Mouse (Mus musculus) thymus, adult 2 months (tissue): ENCODE results near the gene Igsf21. TPM values are rescaled to one million over a fixed set of nuclear protein-coding genes. Genes with fewer than 3 reads are reported as not detected.

Experiments used
- DNase-seq: peaks from one replicate; pipeline ENCODE4 v3.0.0; 2021
- H3K27ac ChIP-seq: fragments of 200-500 bp; 2 replicates; pipeline ENCODE4 v1.5.1; 2012; ENCODE audit warnings: low read length, control low read depth; ENCODE audit not compliant: control insufficient read depth, insufficient read depth
- H3K27me3 ChIP-seq: fragments of 200-500 bp; 2 replicates; pipeline ENCODE4 v1.6.1; 2012; ENCODE audit warnings: mild to moderate bottlenecking, low read length, moderate library complexity, mixed read lengths; ENCODE audit not compliant: control insufficient read depth, insufficient read depth
- H3K36me3 ChIP-seq: fragments of 200-500 bp; 2 replicates; pipeline ENCODE4 v1.6.1; 2012; ENCODE audit warnings: mild to moderate bottlenecking, low read length, moderate library complexity; ENCODE audit not compliant: control insufficient read depth, insufficient read depth
- H3K4me1 ChIP-seq: fragments of 200-500 bp; replicated peaks from 2 replicates; pipeline ENCODE4 v1.6.1; 2012; ENCODE audit warnings: low read length; ENCODE audit not compliant: control insufficient read depth, insufficient read depth
- H3K4me3 ChIP-seq: fragments of 200-500 bp; 2 replicates; pipeline ENCODE4 v1.5.1; 2012; ENCODE audit warnings: mild to moderate bottlenecking, low read length, control low read depth, moderate library complexity; ENCODE audit not compliant: control insufficient read depth, insufficient read depth
- CTCF ChIP-seq: fragments of 200-500 bp; IDR thresholded peaks from 2 replicates; pipeline ENCODE4 v1.5.1; 2012; ENCODE audit warnings: mild to moderate bottlenecking, control low read depth, low read length, moderate library complexity, borderline replicate concordance; ENCODE audit not compliant: control insufficient read depth, poor library complexity, insufficient read depth; ENCODE audit errors: extremely low read depth
- POLR2A ChIP-seq: fragments of 200-500 bp; IDR thresholded peaks from 2 replicates; pipeline ENCODE4 v1.6.1; 2012; ENCODE audit warnings: mild to moderate bottlenecking, low read length, control low read depth, moderate library complexity; ENCODE audit not compliant: control insufficient read depth, poor library complexity, insufficient read depth; ENCODE audit errors: extremely low read depth
- WGBS: fragments of 180-500 bp; shearing (Covaris S2); methylation state at CpG from one replicate; pipeline ENCODE4 v1.1.7; 2018; 5-methylcytosine and 5-hydroxymethylcytosine counted together
- polyA plus RNA-seq: library from polyadenylated mRNA; depleted of rRNA; stranded (reverse); fragments of >200 nt; gene quantifications from 2 replicates; pipeline ENCODE4 v1.2.3, GENCODE M21; 2012

The Igsf21 gene
- polyA plus RNA-seq, 1 experiment: 1.0 TPM

DNA sequence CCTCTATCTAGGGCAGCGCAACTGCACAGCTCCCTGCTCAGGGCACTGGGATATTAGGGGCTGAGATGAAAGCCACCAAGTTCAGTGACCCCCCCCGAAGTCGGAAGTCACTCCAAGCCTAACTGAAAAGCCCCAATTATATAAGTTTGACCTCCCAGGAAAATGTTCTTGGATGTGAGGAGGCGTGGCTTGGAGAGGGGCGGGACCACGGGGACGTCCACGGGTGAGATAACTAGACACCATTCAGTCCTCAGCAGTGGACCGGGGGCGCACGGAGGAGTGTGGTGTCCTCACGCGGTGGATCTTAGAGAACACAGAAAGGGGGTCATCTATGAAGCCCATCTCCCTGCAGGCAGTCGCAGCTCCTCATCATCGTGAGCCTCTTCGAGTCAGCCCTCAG, 3.4 kb downstream of the Igsf21 start:
- WGBS: 18% methylated on average over 16 of the region's 16 CpGs
- H3K4me3 ChIP-seq: no peak overlapping the region
- peaks cover 8% of the 10 kb centered on the region; the same call in 1 of the 2 replicates for H3K27me3 ChIP-seq
- TF ChIP-seq POLR2A: no peak
- TF ChIP-seq CTCF: no peak
- no peaks in the 10 kb centered on the region for H3K36me3 ChIP-seq
- H3K27ac ChIP-seq: no peak overlapping the region
- H3K4me1 ChIP-seq: no peaks in the 10 kb centered on the region
- no peak for DNase-seq

- H3K27me3 ChIP-seq: peaks cover 8% of the 10 kb centered on the region; the same call in 1 of the 2 replicates
- WGBS: 60% methylated on average over 1 of the region's 1 CpGs
- H3K36me3 ChIP-seq: no peaks in the 10 kb centered on the region
- no peaks in the 10 kb centered on the region for H3K4me1 ChIP-seq
- TF ChIP-seq CTCF (no peak), POLR2A (no peak)
- no peak for DNase-seq
- H3K4me3 ChIP-seq: no peak overlapping the region
- H3K27ac ChIP-seq: no peak overlapping the region
Observed at GRCm38 (mm10) chr4:140242291-140242690, 4.3 kb downstream of the Igsf21 start.

GRCm38 (mm10) chr4:140237305-140237741, 9.3 kb downstream of the Igsf21 start:
- TF ChIP-seq POLR2A (no peak), CTCF (no peak)
- Histone ChIP-seq H3K27me3 (no peaks in the 10 kb centered on the region), H3K4me3 (no peak overlapping the region), H3K4me1 (no peaks in the 10 kb centered on the region), H3K27ac (no peak overlapping the region), H3K36me3 (no peaks in the 10 kb centered on the region)
- no peak for DNase-seq
- 36% methylated on average over 10 of the region's 10 CpGs for WGBS

DNA sequence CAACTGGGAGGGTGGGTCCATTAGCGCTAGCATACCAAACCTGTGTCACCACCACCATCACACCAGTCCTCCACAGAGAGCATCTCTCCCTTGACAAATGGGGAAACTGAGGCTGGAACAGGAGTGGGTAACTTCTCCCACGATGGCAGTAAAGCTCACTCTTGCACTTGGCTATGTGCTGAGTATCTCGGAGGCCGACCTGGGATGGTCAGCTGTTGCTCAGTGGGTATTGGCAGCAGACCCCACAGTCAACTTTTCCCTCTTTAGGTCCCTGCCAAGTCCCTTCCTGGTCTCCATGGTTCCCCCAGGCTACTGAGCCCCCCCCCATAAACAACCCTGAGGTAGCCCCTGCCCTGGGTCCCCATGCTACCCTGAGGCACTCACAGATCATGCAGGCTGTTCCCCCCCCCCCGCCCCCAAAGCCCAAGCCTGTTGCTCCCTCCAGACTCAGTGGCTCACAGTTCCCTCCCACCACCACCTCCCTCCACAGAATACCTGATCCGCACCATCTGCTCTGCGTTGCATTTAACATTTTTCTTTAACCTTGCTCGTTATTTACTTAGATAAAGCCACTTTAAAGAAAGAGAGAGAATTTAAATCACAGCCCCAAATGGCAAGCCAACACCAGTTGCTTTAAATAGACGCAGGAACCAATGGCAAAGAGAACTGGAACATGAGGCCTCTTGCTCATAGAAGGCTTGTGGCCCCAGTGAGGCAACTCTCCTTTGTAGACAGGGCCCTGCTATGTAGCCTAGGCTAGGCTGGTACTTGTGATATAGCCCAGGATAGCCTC, 11.0 kb downstream of the Igsf21 start:
- DNase-seq: no peak
- H3K27me3 ChIP-seq: no peaks in the 10 kb centered on the region
- H3K27ac ChIP-seq: no peak overlapping the region
- no peaks in the 10 kb centered on the region for H3K4me1 ChIP-seq
- H3K36me3 ChIP-seq: no peaks in the 10 kb centered on the region
- WGBS: 79% methylated on average over 9 of the region's 9 CpGs
- TF ChIP-seq POLR2A: no peak
- H3K4me3 ChIP-seq: no peak overlapping the region

DNA sequence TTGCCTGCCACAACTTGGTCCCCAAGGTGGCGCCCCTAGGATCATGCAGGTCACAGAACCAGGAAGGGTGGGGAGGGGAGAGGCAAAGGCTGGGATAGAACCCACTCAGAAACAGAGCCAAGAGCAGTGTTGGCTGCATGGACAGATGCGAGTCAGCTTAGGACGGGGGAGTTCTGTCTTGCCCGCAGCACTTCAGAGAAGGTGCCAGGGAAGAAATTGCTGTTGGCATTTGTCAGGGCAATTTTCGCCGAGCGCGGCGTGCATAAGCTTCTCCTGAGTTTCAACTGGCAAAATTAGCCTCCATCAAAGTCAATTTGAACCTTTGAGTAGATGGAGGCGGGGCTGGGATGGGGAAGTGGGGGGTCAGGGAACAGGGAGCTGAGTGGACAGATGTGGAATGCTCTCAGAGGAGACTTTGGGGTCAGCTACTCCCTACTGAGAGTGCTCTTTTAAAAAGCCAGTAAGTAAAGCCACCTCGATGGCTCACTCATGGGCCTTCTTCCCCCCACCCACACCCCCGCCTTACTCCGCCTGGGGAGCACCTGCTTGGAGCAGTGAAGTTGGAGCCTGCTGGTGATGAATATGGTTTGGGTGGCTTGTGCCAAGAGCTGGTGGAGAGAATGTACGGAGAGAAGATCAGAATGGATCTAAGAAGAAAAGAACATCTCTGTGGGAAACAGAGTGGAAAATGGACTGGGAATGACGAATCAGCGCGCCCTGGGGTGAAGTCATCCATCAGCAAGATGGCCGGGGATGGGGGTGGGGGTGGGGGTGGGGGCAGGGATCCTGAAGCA, 12.0 kb downstream of the Igsf21 start:
- H3K27me3 ChIP-seq: no peaks in the 10 kb centered on the region
- H3K27ac ChIP-seq: no peak overlapping the region
- no peaks in the 10 kb centered on the region for H3K36me3 ChIP-seq
- DNase-seq: no peak
- TF ChIP-seq POLR2A (no peak), CTCF (no peak)
- no peak overlapping the region for H3K4me3 ChIP-seq
- WGBS: 90% methylated on average over 18 of the region's 18 CpGs
- no peaks in the 10 kb centered on the region for H3K4me1 ChIP-seq

GRCm38 (mm10) chr4:140227837-140228236, 18.7 kb downstream of the Igsf21 start:
- TF ChIP-seq CTCF: no peak
- no peak for TF ChIP-seq POLR2A
- no peaks in the 10 kb centered on the region for H3K27me3 ChIP-seq
- no peak overlapping the region for H3K4me3 ChIP-seq
- no peak for DNase-seq
- WGBS: 81% methylated on average over 7 of the region's 7 CpGs
- no peak overlapping the region for H3K27ac ChIP-seq
- H3K36me3 ChIP-seq: no peaks in the 10 kb centered on the region
- no peaks in the 10 kb centered on the region for H3K4me1 ChIP-seq

DNA sequence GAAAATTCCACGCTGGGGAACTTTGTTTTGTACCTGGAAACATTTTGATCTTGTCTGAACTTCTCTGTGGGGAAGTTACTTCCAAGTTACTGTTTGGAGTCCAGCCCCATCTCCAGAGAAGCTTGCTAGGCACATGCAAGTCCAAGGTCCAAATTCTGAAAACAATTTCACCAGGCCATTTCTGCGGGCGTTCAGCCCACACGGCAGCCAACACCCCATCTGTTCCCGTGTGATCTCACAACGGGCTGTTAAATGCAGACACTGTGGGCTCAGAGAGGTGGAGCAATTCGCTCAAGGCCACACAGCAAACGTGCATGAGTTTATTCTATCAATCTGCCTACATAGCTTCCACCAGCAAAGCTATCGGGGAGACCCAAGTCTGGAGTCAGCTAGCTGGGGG, 21.4 kb downstream of the Igsf21 start:
- no peak overlapping the region for H3K4me3 ChIP-seq
- no peaks in the 10 kb centered on the region for H3K36me3 ChIP-seq
- TF ChIP-seq CTCF: no peak
- no peak for TF ChIP-seq POLR2A
- H3K27ac ChIP-seq: no peak overlapping the region
- no peaks in the 10 kb centered on the region for H3K4me1 ChIP-seq
- H3K27me3 ChIP-seq: no peaks in the 10 kb centered on the region
- DNase-seq: no peak
- 74% methylated on average over 9 of the region's 9 CpGs for WGBS
